Mouse (Mus musculus): ENCODE measurements around the gene Tmem130.
"Not testable (repeated sequence)": the region's sequence is repeated elsewhere in the genome, so short reads cannot be mapped to it uniquely, and the experiment has no call there.

The Tmem130 gene

GRCm38 (mm10) chr5:144761161-144761868 lies at the start of gene Tmem130:
Tmem130 (minus strand) TSS chr5:144761818.
- DNase-seq, result peak; percentile 83

DNA sequence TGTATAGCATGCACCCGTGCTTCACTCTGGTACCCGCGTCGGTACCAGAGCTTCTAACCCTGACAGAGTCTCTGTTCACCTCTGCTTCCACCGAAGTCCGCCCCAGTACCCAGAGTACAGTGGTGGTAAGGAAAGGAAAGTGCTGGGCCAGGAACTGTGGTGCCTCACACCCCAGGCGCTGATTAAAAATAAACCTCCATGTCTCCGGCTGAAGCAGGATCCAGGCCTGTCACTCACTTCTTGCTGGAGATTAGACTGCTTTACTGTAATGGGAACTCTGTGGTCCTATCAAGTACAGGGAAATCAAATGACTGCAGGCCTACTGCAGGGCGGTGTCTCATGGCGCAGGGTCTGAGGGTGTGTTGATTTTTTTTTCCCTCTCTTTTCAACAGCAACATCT lies 45.3 kb upstream of the Tmem130 start:
- DNase-seq, result no peak

- no peak for DNase-seq
Observed at GRCm38 (mm10) chr5:144804181-144804580, 42.6 kb upstream of the Tmem130 start.

DNA sequence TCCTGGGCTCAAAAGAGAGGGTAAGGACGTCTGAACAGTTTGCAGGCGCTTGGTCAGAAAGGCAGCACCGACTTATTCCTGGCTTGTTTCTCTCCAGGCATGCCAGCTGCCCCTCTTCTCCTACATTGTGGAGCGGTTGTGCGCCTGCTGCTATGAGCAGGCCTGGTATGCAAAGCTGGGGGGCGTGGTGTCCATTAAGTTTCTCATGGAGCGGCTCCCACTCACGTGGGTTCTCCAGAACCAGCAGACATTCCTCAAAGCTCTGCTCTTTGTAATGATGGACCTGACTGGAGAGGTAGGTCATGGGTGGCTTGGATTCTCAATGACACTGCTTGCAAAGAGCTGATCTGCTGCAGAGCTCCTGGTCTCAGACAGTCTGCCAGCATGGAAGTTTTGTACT lies 41.4 kb upstream of the Tmem130 start:
- DNase-seq, result no peak

DNA sequence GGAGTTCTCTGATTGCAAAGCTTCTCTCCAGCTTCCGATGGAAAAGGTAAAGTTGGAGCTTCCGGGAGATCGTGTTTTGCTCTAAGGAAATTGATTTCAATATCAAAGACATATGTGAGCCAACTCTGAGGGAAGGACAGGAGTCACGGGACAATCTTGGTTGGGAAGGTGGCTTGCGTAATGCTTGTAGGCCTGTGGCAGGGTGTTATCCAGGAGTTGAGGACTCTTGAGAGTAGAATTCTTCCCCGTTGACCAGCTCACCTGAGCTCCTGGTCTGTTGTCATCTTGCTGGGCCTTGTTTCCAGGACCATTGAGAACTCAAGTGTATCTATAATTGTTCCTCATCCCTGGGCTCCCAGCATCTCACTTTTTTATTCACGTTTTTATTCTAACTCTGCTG lies 35.5 kb upstream of the Tmem130 start:
- DNase-seq, result no peak

DNA sequence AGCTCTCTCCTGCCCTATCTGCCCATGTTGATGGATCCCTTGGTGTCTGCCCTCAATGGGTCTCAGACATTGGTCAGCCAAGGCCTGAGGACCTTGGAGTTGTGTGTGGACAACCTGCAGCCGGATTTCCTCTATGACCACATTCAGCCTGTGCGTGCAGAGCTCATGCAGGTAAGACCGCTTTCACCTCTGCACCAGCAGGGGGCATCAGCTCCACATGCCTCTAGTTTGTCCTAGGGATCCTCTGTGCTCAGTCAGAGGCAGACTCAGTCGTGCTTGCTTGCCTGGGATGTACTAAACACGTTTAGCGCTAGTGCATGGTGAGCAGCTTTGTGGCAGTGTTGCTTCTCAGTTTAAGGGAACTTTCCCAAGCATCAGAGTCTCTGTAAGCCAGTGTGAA lies 33.1 kb upstream of the Tmem130 start:
- DNase-seq, result no peak

GRCm38 (mm10) chr5:144793374-144793773 lies 31.8 kb upstream of the Tmem130 start:
- DNase-seq, result no peak

DNA sequence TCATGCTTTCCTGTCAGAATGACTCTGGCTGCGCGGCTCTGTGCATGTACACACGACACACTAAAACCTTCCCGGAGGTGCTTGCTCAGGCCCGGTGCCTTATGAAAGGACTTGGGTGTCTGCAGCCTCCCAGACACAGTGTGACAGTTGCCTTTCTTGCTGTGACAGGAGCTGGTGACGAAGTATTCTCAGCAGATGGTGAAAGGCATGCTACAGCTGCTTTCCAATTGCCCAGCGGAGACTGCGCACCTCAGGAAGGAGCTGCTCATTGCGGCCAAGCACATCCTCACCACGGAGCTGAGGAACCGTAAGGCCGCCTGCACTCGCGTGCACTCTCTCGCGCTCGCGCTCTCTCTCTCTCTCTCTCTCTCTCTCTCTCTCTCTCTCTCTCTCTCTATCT lies 24.8 kb upstream of the Tmem130 start:
- DNase-seq, result no peak

DNA sequence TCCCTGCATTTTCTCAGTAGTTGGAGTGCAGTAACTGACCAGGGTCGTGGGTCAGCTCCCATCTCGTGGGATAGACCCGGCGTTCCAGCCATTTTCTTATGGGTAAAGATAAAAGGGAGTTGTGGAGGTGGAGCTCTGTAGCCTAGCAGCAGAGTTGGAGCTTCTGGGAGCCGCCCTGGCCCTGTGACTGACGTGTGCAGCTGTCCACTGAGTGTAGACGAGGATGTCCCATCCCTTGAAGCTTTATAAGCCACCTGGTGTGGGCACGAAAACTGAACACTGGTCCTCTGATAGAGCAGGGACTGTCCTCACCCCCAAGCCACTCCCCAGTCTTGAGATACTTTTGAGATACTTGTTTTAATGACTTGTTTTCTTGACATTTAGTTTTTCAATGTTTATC lies 19.0 kb upstream of the Tmem130 start:
- DNase-seq, result no peak

DNA sequence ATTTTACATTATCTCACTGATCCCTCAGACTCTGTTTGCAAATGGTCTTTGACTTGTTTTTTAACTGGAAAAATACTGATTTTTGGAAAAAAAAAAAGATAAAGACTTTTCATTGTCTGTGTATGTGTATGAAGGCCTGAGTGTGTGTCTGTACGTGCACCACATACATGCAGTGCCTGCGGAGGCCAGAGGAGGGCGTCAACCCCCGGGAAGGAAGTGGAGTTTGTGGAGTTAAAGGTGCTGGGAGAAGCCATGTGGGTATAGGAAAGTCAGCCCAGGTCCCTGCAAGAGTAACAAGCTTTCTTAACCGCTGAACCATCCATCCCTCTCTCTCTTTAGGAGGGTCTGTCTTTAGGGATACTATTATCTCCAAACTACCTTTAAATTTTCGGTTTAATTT lies 11.6 kb upstream of the Tmem130 start:
- DNase-seq, result no peak

DNA sequence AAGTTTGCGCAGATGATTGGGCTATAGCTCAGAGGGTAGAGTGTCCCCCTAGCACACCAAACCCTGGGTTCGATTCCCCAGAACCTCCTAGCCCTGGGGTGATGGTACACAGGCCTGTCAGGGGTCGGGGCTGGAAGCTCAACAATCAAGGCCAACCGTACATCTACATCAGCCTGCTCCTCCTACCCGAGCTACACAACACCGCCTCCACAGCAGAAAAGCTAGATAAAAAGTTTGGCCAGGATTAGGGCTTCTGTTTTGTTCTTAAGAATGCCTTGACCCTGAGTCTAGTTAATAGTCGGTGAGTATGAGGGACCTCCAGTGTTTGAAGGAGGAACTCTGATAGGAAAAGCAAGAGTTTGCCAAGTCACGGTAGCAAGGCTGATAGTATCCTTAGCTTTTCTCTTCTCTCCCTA lies 7.5 kb upstream of the Tmem130 start:
- no peak for DNase-seq

- DNase-seq, result peak; percentile 83
Observed at GRCm38 (mm10) chr5:144767911-144768841, 6.6 kb upstream of the Tmem130 start.

DNA sequence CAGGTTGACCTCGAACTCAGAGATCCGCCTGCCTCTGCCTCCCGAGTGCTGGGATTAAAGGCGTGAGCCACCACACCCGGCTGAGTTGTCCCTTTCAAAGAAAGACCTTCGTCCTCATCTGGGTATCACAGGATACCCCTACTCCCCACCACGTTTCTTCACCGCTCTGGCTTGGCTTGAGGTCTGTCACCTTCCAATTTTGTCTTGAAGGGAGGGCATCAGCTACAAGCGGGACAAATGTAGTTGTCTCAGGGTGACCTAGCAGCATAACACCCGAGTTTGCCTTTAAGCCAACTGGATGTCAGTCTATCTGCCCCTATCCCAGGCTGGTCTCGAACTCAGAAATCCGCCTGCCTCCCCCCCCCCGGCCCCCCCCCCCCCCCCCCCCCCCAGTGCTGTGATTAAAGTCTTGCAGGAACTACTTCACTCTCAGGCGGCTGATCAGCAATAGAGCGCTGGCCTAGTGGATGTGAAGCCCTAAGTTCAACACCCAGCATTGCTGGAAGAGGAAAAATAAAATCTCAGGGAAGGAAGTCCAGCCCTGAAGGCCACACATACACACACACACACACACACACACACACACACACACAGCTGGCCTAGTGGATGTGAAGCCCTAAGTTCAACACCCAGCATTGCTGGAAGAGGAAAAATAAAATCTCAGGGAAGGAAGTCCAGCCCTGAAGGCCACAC lies 5.6 kb upstream of the Tmem130 start, which contains the start of gene Trrap:
Trrap (plus strand) TSS at position 627 of the 693 bp plus-strand sequence.
- not testable (repeated sequence) for DNase-seq

DNA sequence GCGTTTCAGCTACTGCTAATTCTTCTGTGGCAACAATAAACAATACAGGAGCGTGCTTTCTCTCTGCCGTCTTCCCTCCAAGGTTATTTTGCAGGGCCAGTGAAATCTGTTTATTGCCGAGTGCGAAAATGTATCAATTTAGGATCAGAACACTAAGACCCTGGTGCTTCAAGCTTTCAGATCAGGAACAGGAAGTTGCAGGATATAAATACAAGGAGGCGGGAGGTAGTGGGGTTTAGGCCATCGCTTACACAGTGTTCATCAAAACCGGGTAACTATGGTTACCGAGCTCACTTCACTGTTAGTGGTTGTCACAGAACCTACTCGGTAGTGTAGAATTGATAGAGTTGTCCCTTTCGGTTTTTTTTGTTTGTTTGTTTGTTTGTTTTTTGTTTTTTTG lies 5.0 kb upstream of the Tmem130 start:
- no peak for DNase-seq

DNA sequence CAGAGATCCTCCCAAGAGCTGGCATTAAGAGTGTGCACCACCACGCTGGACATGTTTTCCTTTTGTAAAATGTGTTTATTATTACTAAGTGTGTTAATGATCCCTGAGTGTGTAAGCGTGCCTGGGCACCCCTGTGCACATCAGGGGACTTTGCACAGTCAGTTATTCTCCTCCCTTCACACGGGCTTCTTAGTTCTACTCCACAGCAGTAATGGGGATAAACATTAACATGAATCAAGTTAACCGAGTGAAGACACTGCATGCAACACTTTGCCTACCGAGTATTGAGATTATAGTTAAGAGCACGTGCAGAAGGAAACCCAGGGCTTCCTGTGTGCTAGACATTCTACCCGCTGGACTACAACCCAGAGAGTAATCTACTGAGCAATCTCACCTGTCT lies 4.4 kb upstream of the Tmem130 start:
- DNase-seq, result no peak

- DNase-seq, result peak; percentile 51
Observed at GRCm38 (mm10) chr5:144758422-144758821, 3.2 kb downstream of the Tmem130 start.

DNA sequence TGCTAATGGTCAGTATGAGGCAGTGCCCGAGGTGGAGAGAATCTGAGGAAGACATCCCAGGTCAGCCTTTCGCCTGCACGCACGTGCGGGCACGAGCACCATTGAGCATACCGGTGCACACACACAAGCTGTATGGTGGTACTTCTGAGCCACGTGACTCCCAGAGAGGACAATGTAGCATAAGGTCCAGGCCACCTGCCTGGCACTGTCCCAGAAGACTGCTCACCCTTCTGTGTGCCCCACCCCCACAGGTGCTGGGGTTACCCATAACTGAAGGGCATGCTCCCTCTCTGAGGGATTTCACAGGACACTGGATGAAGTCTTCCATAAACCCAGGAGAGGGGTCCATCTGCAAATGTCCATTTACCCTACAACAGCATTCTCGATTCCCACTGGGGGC lies 4.2 kb downstream of the Tmem130 start:
- DNase-seq, result no peak

DNA sequence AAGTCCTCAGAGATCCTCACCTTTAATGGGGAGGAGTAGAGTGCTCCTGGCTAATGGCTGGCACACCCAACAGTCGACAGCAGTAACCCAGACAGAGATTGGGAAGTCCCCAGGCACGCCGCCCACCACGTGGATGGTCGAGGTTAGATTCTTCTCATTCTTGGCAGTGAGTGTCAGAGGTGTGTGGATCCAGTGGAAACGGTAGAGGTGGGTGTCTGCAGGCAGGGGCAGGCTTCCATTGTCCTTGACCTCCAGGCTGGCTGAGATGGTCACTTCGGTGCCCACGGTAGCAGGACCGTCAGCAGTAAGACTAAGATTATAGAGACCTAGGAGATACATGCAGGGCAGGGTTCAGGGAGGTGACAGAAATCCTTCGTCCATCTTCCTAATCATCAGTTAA lies 6.4 kb downstream of the Tmem130 start:
- no peak for DNase-seq

GRCm38 (mm10) chr5:144753041-144753440 lies 8.6 kb downstream of the Tmem130 start:
- peak; percentile 62 for DNase-seq

DNA sequence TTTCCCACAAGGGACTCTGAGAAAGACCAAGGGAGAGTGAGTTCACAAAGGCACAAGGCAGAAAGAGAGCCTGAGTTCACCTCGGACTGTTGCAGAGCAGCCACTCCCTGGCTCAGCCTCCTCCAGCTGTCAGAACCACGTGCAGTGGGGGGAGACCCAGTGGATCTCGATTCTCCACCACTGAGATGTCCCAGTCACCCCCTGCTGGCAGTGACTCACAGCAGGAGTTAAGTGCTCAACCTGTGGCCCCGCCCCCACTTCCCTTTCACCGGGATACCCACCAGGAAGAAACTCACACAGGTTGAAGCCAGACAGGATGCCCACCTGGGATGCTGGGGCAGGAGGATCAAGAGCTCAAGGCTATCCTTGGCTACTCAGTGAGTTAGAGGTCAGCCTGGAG lies 9.2 kb downstream of the Tmem130 start:
- no peak for DNase-seq

- no peak for DNase-seq
Observed at GRCm38 (mm10) chr5:144737101-144737500, 24.5 kb downstream of the Tmem130 start.

- peak; percentile 82 for DNase-seq
Observed at GRCm38 (mm10) chr5:144734949-144735348, 26.7 kb downstream of the Tmem130 start.

GRCm38 (mm10) chr5:144733953-144734352 lies 27.7 kb downstream of the Tmem130 start:
- DNase-seq, result peak; percentile 81
